Mouse (Mus musculus) stomach, postnatal 0 days (tissue): ENCODE measurements at regions not wholly inside any gene's neighbourhood (a gene's known extent, or its start where the extent isn't known, plus 50 kb on each side); places are given as distances from the start of the nearest gene placed in this dataset.

ENCODE experiments used
- CTCF ChIP-seq: IDR thresholded peaks from 2 replicates; pipeline ENCODE4 v1.5.1; 2016; ENCODE audit warnings: antibody characterized with exemption, low read depth, mild to moderate bottlenecking, moderate library complexity
- EP300 ChIP-seq: optimal IDR thresholded peaks from 2 replicates; pipeline ENCODE3; 2016; ENCODE audit warnings: antibody characterized with exemption

DNA sequence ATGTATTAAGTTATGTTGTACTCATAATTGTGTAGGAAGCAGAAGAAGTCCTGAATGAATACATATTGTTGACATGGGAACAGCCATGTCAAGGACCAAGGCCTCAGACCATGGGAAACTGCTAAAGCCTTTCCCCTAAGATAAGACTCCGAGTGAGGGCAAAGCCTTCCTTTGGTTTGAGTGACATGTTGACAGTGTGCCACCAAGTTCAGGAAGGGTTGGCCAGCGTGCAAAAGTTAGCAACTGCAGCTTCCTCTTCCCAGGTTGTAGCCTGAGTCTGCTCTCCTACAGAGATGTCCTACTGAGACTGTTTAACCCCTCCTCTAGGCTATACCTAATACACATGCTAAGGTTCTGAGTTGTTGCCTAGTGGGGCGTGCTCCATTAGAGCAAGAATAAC is 334.5 kb downstream of the Wdr20rt start:
- no peak for TF ChIP-seq CTCF
- no peak for TF ChIP-seq EP300
